Mouse (Mus musculus) ES-Bruce4 (cell line): Measurements from ENCODE around the gene Bmpr2. TPM values are rescaled to one million over a fixed set of nuclear protein-coding genes. Genes with fewer than 3 reads are reported as not detected.
A peak's percentile ranks its signal among the peaks of the same experiment; 100 is the strongest.

Experiments
- H3K27ac ChIP-seq: 2 replicates; pipeline ENCODE4 v1.5.1; 2012; ENCODE audit warnings: low read length, inconsistent platforms; ENCODE audit not compliant: insufficient read depth
- H3K27me3 ChIP-seq: 2 replicates; pipeline ENCODE4 v1.6.1; 2012; ENCODE audit warnings: mild to moderate bottlenecking, low read length, inconsistent platforms; ENCODE audit not compliant: control insufficient read depth, poor library complexity, insufficient read depth, severe bottlenecking
- H3K36me3 ChIP-seq: 2 replicates; pipeline ENCODE4 v1.6.1; 2012; ENCODE audit warnings: inconsistent platforms, mild to moderate bottlenecking, low read length, moderate library complexity; ENCODE audit not compliant: control insufficient read depth, poor library complexity, insufficient read depth, severe bottlenecking
- H3K4me1 ChIP-seq: one replicate; pipeline ENCODE4 v1.8.1; 2011; ENCODE audit warnings: low read length; ENCODE audit not compliant: control insufficient read depth, insufficient read depth
- H3K4me3 ChIP-seq: 2 replicates; pipeline ENCODE4 v1.5.1; 2011; ENCODE audit warnings: low read depth, mild to moderate bottlenecking, low read length
- H3K9ac ChIP-seq: 2 replicates; pipeline ENCODE4 v1.6.1; 2012; ENCODE audit warnings: low read depth, mild to moderate bottlenecking, inconsistent platforms; ENCODE audit not compliant: poor library complexity, severe bottlenecking
- H3K9me3 ChIP-seq: replicated peaks from 2 replicates; pipeline ENCODE4 v1.6.1; 2012; ENCODE audit warnings: mild to moderate bottlenecking, low read length, inconsistent platforms; ENCODE audit not compliant: control insufficient read depth, poor library complexity, insufficient read depth, severe bottlenecking
- CTCF ChIP-seq: IDR thresholded peaks from one replicate; pipeline ENCODE4 v1.8.1; 2011; ENCODE audit warnings: low read depth, low read length
- EP300 ChIP-seq: IDR thresholded peaks from 2 replicates; pipeline ENCODE4 v1.6.1; 2011; ENCODE audit warnings: low read depth, low read length; ENCODE audit not compliant: insufficient read depth
- POLR2A ChIP-seq: IDR thresholded peaks from one replicate; pipeline ENCODE4 v1.8.1; 2011; ENCODE audit warnings: low read length; ENCODE audit not compliant: insufficient read depth
- polyA plus RNA-seq: library from polyadenylated mRNA; stranded (reverse); fragments of >200 nt; gene quantifications from 2 replicates; pipeline ENCODE4 v1.2.4, GENCODE M21; 2011; ENCODE audit warnings: low read depth; ENCODE audit not compliant: missing spikeins, insufficient read depth, insufficient read length

Gene Bmpr2
- polyA plus RNA-seq, 1 experiment = 28.5 TPM

DNA sequence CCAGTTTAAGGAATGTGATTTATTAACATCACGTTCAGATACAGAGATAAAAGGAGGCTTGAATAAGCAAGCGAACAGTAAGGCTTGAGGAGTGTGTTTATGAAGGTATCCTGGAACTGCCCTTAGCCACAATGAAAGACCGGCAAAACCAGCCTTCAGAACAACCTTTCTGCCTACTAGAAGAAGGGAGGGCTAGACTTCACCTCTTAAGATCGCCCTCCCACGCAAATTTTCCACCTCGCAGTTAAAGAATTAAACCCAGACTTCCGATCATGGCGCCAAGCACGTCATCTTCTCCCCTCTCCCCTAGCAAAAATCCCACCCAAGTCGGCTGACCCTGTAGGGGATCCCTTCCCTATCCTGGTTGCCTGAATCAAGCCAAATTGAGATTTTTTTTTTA is 992 bp upstream of the Bmpr2 start:
- H3K36me3 ChIP-seq = no peaks in the 10 kb centered on the region
- H3K27ac ChIP-seq = peak overlapping the region; percentile 60
- peak overlapping the region; percentile 84 for H3K4me3 ChIP-seq
- no peaks in the 10 kb centered on the region for H3K27me3 ChIP-seq
- TF ChIP-seq CTCF = no peak
- TF ChIP-seq POLR2A = no peak
- no peak for TF ChIP-seq EP300
- no peaks in the 10 kb centered on the region for H3K4me1 ChIP-seq
- H3K9ac ChIP-seq = peak overlapping the region; percentile 89
- H3K9me3 ChIP-seq = no peaks in the 10 kb centered on the region

GRCm38 (mm10) chr1:59762651-59763163 is 493 bp upstream of the Bmpr2 start:
- Histone ChIP-seq H3K27me3 (no peaks in the 10 kb centered on the region), H3K4me1 (no peaks in the 10 kb centered on the region), H3K9me3 (no peaks in the 10 kb centered on the region), H3K36me3 (no peaks in the 10 kb centered on the region), H3K27ac (peak overlapping the region; percentile 60), H3K4me3 (peak overlapping the region; percentile 84), H3K9ac (peak overlapping the region; percentile 89)
- TF ChIP-seq CTCF = no peak

DNA sequence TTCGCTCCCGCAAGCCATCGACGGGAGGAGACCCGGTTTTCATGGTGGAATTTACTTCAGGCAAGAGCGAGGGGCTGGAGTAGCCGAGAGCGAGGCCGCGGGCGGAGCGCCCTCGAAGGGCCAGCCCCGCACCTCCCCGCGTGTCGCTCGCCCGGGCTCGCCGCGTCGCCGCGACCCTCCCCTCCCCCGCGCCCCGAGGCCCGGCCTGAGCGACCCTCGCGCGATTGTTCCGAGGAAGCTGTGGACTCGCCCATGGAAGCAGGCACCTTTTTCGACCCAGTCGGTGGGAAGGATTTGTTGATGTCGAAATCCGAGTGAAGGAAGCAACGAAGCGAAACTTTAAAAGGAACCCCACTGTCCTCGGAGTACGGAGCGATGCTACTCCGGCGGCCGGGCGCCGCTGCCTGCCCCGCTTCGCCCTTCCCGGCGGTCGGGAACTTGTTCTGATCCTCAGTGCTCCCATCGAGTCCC is 616 bp downstream of the Bmpr2 start:
- TF ChIP-seq POLR2A (no peak), CTCF (no peak), EP300 (no peak)
- H3K36me3 ChIP-seq = no peaks in the 10 kb centered on the region
- no peaks in the 10 kb centered on the region for H3K4me1 ChIP-seq
- H3K4me3 ChIP-seq = peak overlapping the region; percentile 81
- peak overlapping the region; percentile 89 for H3K9ac ChIP-seq
- H3K27ac ChIP-seq = no peak overlapping the region
- no peaks in the 10 kb centered on the region for H3K27me3 ChIP-seq
- H3K9me3 ChIP-seq = no peaks in the 10 kb centered on the region

DNA sequence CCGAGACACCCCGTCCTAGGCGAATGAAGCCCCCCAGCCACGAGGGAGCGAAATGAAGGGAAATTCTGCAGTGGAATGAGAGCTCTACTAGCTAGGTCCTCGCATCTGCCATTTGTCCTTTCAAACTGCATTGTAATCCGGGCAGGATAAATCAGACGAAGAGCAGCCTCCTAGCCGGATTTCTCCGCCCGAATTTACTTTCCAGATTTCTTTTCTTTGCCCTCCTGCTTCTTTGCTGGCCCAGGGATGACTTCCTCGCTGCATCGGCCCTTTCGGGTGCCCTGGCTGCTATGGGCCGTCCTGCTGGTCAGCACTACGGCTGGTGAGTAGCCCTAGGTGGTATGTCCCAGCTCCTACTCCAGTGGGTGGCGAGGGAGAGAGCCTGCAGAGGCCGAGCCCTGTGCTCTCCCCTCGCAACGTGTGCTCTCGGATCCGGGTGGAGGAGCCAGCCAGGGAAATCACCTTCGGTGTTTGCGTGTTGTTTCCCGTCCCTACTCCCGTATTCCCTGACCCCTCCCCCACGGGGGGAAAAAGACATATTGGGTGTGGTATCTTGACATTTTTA is 1.3 kb downstream of the Bmpr2 start:
- peak overlapping the region; percentile 89 for H3K9ac ChIP-seq
- no peaks in the 10 kb centered on the region for H3K4me1 ChIP-seq
- no peaks in the 10 kb centered on the region; the same call in 1 of the 2 replicates for H3K36me3 ChIP-seq
- H3K27me3 ChIP-seq = no peaks in the 10 kb centered on the region
- H3K27ac ChIP-seq = no peak overlapping the region
- peak overlapping the region; percentile 81 for H3K4me3 ChIP-seq
- no peak for TF ChIP-seq POLR2A
- no peak for TF ChIP-seq CTCF
- no peak for TF ChIP-seq EP300
- no peaks in the 10 kb centered on the region for H3K9me3 ChIP-seq

GRCm38 (mm10) chr1:59765279-59765678 is 2.1 kb downstream of the Bmpr2 start:
- H3K9me3 ChIP-seq = no peaks in the 10 kb centered on the region
- H3K27me3 ChIP-seq = no peaks in the 10 kb centered on the region
- TF ChIP-seq POLR2A (no peak), EP300 (no peak), CTCF (no peak)
- H3K27ac ChIP-seq = no peak overlapping the region
- H3K9ac ChIP-seq = no peak overlapping the region
- H3K36me3 ChIP-seq = no peaks in the 10 kb centered on the region; the same call in 1 of the 2 replicates
- H3K4me3 ChIP-seq = no peak overlapping the region
- H3K4me1 ChIP-seq = no peaks in the 10 kb centered on the region

- Histone ChIP-seq H3K9ac (no peak overlapping the region), H3K27me3 (no peaks in the 10 kb centered on the region), H3K36me3 (no peaks in the 10 kb centered on the region; the same call in 1 of the 2 replicates), H3K9me3 (no peaks in the 10 kb centered on the region), H3K4me1 (peaks cover 1% of the 10 kb centered on the region), H3K4me3 (no peak overlapping the region), H3K27ac (no peak overlapping the region)
- TF ChIP-seq POLR2A = no peak
- TF ChIP-seq EP300 = no peak
- TF ChIP-seq CTCF = no peak
Measured at GRCm38 (mm10) chr1:59766626-59767025, 3.4 kb downstream of the Bmpr2 start.
